Mouse (Mus musculus): ENCODE data around the gene Glod4. TPM values are rescaled to one million over a fixed set of nuclear protein-coding genes. Genes with fewer than 3 reads are reported as not detected.

The Glod4 gene
- polyA plus RNA-seq, 1 experiment from 2014 or later: 68.9 TPM

- H3K9me3 ChIP-seq (ENCODE audit: control insufficient read depth): no peaks in the 10 kb centered on the region
- no peak overlapping the region for H3K4me3 ChIP-seq (ENCODE audit: low read depth, low read length)
- no peak overlapping the region for H3K9ac ChIP-seq (ENCODE audit: low read depth, low read length)
- H3K27ac ChIP-seq (ENCODE audit: low read depth, low read length): no peak overlapping the region
- no peaks in the 10 kb centered on the region for H3K27me3 ChIP-seq (replicated peaks; ENCODE audit: control insufficient read depth, insufficient read depth, low read length)
- peaks cover 45% of the 10 kb centered on the region for H3K36me3 ChIP-seq (ENCODE audit: control insufficient read depth, insufficient read depth)
- H3K4me2 ChIP-seq (replicated peaks; ENCODE audit: low read depth): no peak overlapping the region
- 80% methylated on average over 5 of the region's 5 CpGs for WGBS
- no peak for ATAC-seq
- H3K4me1 ChIP-seq (replicated peaks; ENCODE audit: control insufficient read depth, insufficient read depth, low read length): no peaks in the 10 kb centered on the region
- TF ChIP-seq CTCF (IDR thresholded peaks at IDR 0.05; ENCODE audit: low read depth): peak; percentile 81
These were observed 157.5 kb downstream of the Glod4 start for GRCm38 (mm10) chr11:76085898-76086591.

DNA sequence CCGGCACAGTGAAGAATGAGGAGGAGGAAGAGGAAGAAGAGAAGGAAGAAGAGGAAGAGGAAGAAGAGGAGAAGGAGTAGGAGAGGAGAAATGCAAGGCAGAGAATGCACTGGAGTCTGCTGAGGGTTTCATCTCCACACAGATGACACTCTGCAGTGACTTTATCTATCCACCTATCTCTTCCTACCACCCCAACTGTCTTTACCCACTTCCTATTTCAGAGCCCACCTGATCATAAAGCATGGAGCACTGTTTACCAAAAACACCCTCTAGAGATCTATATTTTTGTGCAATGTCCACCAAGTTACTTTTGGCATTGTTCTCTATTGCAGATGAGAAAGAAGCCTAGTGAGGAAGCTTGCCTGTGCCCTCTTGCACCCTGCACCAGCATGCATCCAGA, 158.6 kb downstream of the Glod4 start:
- Histone ChIP-seq H3K4me3 (ENCODE audit: low read depth, low read length) (no peak overlapping the region), H3K9me3 (ENCODE audit: control insufficient read depth) (no peaks in the 10 kb centered on the region), H3K27ac (ENCODE audit: low read depth, low read length) (no peak overlapping the region), H3K4me2 (replicated peaks; ENCODE audit: low read depth) (no peak overlapping the region), H3K4me1 (replicated peaks; ENCODE audit: control insufficient read depth, insufficient read depth, low read length) (no peaks in the 10 kb centered on the region), H3K36me3 (ENCODE audit: control insufficient read depth, insufficient read depth) (peaks cover 55% of the 10 kb centered on the region), H3K27me3 (replicated peaks; ENCODE audit: control insufficient read depth, insufficient read depth, low read length) (no peaks in the 10 kb centered on the region), H3K9ac (ENCODE audit: low read depth, low read length) (no peak overlapping the region)
- 79% methylated on average over 1 of the region's 1 CpGs for WGBS
- no peak for ATAC-seq
- no peak for TF ChIP-seq CTCF (IDR thresholded peaks at IDR 0.05; ENCODE audit: low read depth)

DNA sequence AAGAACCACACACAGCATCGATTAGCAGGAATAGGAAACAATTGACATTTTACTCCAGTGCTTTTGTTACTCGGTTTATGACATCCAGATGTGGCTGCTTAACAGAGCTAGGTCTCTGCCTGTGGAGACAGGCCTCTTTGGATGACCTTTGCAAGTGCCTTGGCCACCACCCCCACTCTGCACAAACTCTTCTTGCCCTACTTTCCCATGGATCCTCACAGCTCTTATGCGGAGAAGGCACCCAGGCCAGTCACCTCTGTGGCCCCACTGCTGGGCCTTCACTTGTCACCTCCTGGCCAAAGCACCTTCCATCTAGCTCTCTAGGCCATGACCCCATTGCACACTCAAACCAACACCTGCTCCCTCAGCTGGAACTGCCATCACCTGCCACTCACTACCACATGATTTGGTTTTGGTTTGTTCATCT, 159.6 kb downstream of the Glod4 start:
- no peaks in the 10 kb centered on the region for H3K9me3 ChIP-seq (ENCODE audit: control insufficient read depth)
- H3K4me2 ChIP-seq (replicated peaks; ENCODE audit: low read depth): no peak overlapping the region
- H3K36me3 ChIP-seq (ENCODE audit: control insufficient read depth, insufficient read depth): peaks cover 54% of the 10 kb centered on the region
- 58% methylated on average over 3 of the region's 3 CpGs for WGBS
- no peaks in the 10 kb centered on the region for H3K27me3 ChIP-seq (replicated peaks; ENCODE audit: control insufficient read depth, insufficient read depth, low read length)
- H3K27ac ChIP-seq (ENCODE audit: low read depth, low read length): no peak overlapping the region
- H3K9ac ChIP-seq (ENCODE audit: low read depth, low read length): no peak overlapping the region
- no peak for ATAC-seq
- TF ChIP-seq CTCF (IDR thresholded peaks at IDR 0.05; ENCODE audit: low read depth): no peak
- H3K4me1 ChIP-seq (replicated peaks; ENCODE audit: control insufficient read depth, insufficient read depth, low read length): no peaks in the 10 kb centered on the region
- no peak overlapping the region for H3K4me3 ChIP-seq (ENCODE audit: low read depth, low read length)

DNA sequence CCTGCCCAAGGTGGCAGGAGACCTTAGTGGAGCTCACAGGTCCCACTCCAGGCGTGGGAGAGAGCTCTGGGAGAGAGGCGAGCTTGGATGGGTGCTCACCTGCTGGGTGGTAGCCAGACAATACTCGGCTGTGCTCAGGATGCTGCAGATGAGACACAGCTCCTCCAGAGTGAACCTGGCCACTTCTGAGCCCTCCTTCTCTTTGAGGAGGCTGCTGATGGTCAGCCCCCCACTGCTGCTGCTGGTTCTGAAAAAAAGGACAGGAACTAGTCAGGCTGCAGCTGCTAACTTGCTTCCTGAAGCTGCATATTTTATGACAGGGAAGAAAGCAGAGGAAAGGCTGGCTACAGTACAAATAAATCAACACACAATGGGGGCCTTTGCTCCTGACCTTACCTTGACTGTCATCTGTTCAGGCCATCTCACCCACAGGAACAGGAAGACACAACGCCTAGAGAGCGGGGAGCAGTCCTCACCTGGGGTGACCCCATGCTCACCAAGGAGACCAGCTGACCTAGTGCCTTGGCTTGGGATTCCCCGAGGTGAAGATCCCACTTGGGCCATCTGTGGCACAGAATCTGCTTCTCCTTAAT, 162.4 kb downstream of the Glod4 start:
- H3K27me3 ChIP-seq (replicated peaks; ENCODE audit: control insufficient read depth, insufficient read depth, low read length): no peaks in the 10 kb centered on the region
- no peak for TF ChIP-seq CTCF (IDR thresholded peaks at IDR 0.05; ENCODE audit: low read depth)
- H3K9me3 ChIP-seq (ENCODE audit: control insufficient read depth): no peaks in the 10 kb centered on the region
- 72% methylated on average over 6 of the region's 6 CpGs for WGBS
- H3K4me2 ChIP-seq (replicated peaks; ENCODE audit: low read depth): no peak overlapping the region
- no peaks in the 10 kb centered on the region for H3K4me1 ChIP-seq (replicated peaks; ENCODE audit: control insufficient read depth, insufficient read depth, low read length)
- peaks cover 56% of the 10 kb centered on the region for H3K36me3 ChIP-seq (ENCODE audit: control insufficient read depth, insufficient read depth)
- 0 out of 2 replicates have a peak overlapping the region, but pooled peaks have one; percentile 28 for H3K27ac ChIP-seq (ENCODE audit: low read depth, low read length)
- H3K9ac ChIP-seq (ENCODE audit: low read depth, low read length): no peak overlapping the region
- no peak overlapping the region for H3K4me3 ChIP-seq (ENCODE audit: low read depth, low read length)
- ATAC-seq: no peak

GRCm38 (mm10) chr11:76080293-76080692, 163.2 kb downstream of the Glod4 start:
- Histone ChIP-seq H3K4me2 (replicated peaks; ENCODE audit: low read depth) (no peak overlapping the region), H3K27ac (ENCODE audit: low read depth, low read length) (no peak overlapping the region), H3K4me1 (replicated peaks; ENCODE audit: control insufficient read depth, insufficient read depth, low read length) (no peaks in the 10 kb centered on the region), H3K27me3 (replicated peaks; ENCODE audit: control insufficient read depth, insufficient read depth, low read length) (no peaks in the 10 kb centered on the region), H3K36me3 (ENCODE audit: control insufficient read depth, insufficient read depth) (peaks cover 60% of the 10 kb centered on the region), H3K4me3 (ENCODE audit: low read depth, low read length) (no peak overlapping the region), H3K9ac (ENCODE audit: low read depth, low read length) (no peak overlapping the region), H3K9me3 (ENCODE audit: control insufficient read depth) (no peaks in the 10 kb centered on the region)
- no peak for ATAC-seq
- WGBS: 67% methylated on average over 2 of the region's 2 CpGs
- TF ChIP-seq CTCF (IDR thresholded peaks at IDR 0.05; ENCODE audit: low read depth): no peak

DNA sequence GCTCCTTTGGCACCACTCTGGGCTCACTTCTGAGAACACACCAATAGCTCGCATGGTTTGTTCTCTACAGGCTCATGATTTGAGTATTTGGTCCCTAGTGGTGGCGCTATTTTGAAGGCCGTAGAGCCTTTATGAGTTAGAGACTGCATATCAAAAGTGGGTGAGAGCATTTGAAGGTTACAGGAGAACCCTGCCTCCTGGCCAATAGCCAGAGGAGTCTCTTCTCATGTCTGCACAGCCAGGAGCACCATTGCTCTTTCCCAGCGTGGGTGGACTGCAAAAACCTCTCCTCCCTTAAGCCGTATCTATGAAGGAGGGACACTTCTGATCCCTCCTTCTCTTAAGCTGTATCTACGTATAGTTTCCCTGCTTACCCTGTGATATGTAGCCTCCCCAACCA, 166.2 kb downstream of the Glod4 start:
- no peak for TF ChIP-seq CTCF (IDR thresholded peaks at IDR 0.05; ENCODE audit: low read depth)
- H3K27me3 ChIP-seq (replicated peaks; ENCODE audit: control insufficient read depth, insufficient read depth, low read length): no peaks in the 10 kb centered on the region
- no peaks in the 10 kb centered on the region for H3K4me1 ChIP-seq (replicated peaks; ENCODE audit: control insufficient read depth, insufficient read depth, low read length)
- no peaks in the 10 kb centered on the region for H3K9me3 ChIP-seq (ENCODE audit: control insufficient read depth)
- no peak overlapping the region for H3K27ac ChIP-seq (ENCODE audit: low read depth, low read length)
- H3K36me3 ChIP-seq (ENCODE audit: control insufficient read depth, insufficient read depth): peaks cover 55% of the 10 kb centered on the region
- WGBS: 85% methylated on average over 6 of the region's 6 CpGs
- ATAC-seq: no peak
- no peak overlapping the region for H3K9ac ChIP-seq (ENCODE audit: low read depth, low read length)
- no peak overlapping the region for H3K4me3 ChIP-seq (ENCODE audit: low read depth, low read length)
- no peak overlapping the region for H3K4me2 ChIP-seq (replicated peaks; ENCODE audit: low read depth)
